Mouse (Mus musculus) gastrocnemius, adult 2 months (tissue): ENCODE data around the gene Gm36176. TPM values are rescaled to one million over a fixed set of nuclear protein-coding genes. Genes with fewer than 3 reads are reported as not detected.
"Not testable (repeated sequence)": the region's sequence is repeated elsewhere in the genome, so short reads cannot be mapped to it uniquely, and the experiment has no call there.

ENCODE experiments used
- DNase-seq: peaks from one replicate; pipeline ENCODE4 v3.0.0; 2022
- H3K27ac ChIP-seq: fragments of 200-600 bp; 2 replicates; pipeline ENCODE4 v1.8.1; 2022; ENCODE audit warnings: mild to moderate bottlenecking
- H3K4me3 ChIP-seq: fragments of 200-600 bp; 2 replicates; pipeline ENCODE4 v1.8.1; 2022; ENCODE audit warnings: mild to moderate bottlenecking, moderate library complexity
- CTCF ChIP-seq: fragments of 200-600 bp; IDR thresholded peaks from 2 replicates; pipeline ENCODE4 v1.8.1; 2022; ENCODE audit warnings: antibody characterized with exemption, mild to moderate bottlenecking, moderate library complexity
- intact Hi-C: fragments of 180-260 bp; cut with DNase I; formaldehyde crosslinking; loops from one replicate; pipeline ENCODE4 v1.15.1; 2025
- long read RNA-seq, 2 experiments: library from polyadenylated mRNA; stranded (forward); transcript quantifications; one replicate each; pipeline ENCODE4 v2.0.0; 2021
- total RNA-seq, 2 experiments: library from RNA; stranded (reverse); gene quantifications; 2 replicates each; pipeline ENCODE4 v1.2.3; 2021

The Gm36176 gene
- total RNA-seq, result not detected
- long read RNA-seq, experiment 1, result 0 reads
- long read RNA-seq, experiment 2, result 0 reads

GRCm38 (mm10) chr10:77846503-77846902 is at the start of gene Gm36176:
TSS of gene Gm36176 (plus strand) at chr10:77846803.
- intact Hi-C loops, result no loop called here
- TF ChIP-seq CTCF, result no peak
- Histone ChIP-seq H3K4me3 (no peak within 1 kb of the TSS), H3K27ac (no peak within 1 kb of the TSS)
- DNase-seq, result no peak

- TF ChIP-seq CTCF, result no peak
- no peak overlapping the region for H3K27ac ChIP-seq
- H3K4me3 ChIP-seq, result no peak overlapping the region
- DNase-seq, result no peak
- intact Hi-C loops, result no loop called here
Measured at GRCm38 (mm10) chr10:77797677-77798076, 48.9 kb upstream of the Gm36176 start.

- DNase-seq, H3K27ac ChIP-seq, H3K4me3 ChIP-seq, intact Hi-C loops: not testable (repeated sequence)
Measured at GRCm38 (mm10) chr10:77798164-77798920, 48.3 kb upstream of the Gm36176 start.

- TF ChIP-seq CTCF, result no peak
- intact Hi-C loops, result no loop called here
- DNase-seq, result no peak
- Histone ChIP-seq H3K4me3 (no peak within 1 kb of the TSS), H3K27ac (no peak within 1 kb of the TSS)
Measured at GRCm38 (mm10) chr10:77798921-77799508, 47.6 kb upstream of the Gm36176 start, which contains the start of gene Gm19668. TSS of gene Gm19668 (minus strand) at chr10:77799133.

- intact Hi-C loops, result no loop called here
- H3K4me3 ChIP-seq, result no peak overlapping the region
- no peak overlapping the region for H3K27ac ChIP-seq
- DNase-seq, result no peak
- no peak for TF ChIP-seq CTCF
Measured at GRCm38 (mm10) chr10:77804095-77804494, 42.5 kb upstream of the Gm36176 start.

- no peak for TF ChIP-seq CTCF
- DNase-seq, result no peak
- intact Hi-C loops, result no loop called here
- Histone ChIP-seq H3K27ac (no peak within 1 kb of the TSS), H3K4me3 (no peak within 1 kb of the TSS)
Measured at GRCm38 (mm10) chr10:77811743-77812142, 34.9 kb upstream of the Gm36176 start, which contains the start of gene Gm9507. TSS of gene Gm9507 (minus strand) at chr10:77811843.

- Histone ChIP-seq H3K27ac (no peak within 1 kb of the TSS), H3K4me3 (no peak within 1 kb of the TSS)
- TF ChIP-seq CTCF, result no peak
- intact Hi-C loops, result no loop called here
- no peak for DNase-seq
Measured at GRCm38 (mm10) chr10:77814382-77814781, 32.2 kb upstream of the Gm36176 start, which contains the start of gene Gm2696. TSS of gene Gm2696 (plus strand) at chr10:77814682.

GRCm38 (mm10) chr10:77815514-77815913 is 31.1 kb upstream of the Gm36176 start:
- TF ChIP-seq CTCF, result peak; percentile 55
- Histone ChIP-seq H3K27ac (no peak overlapping the region), H3K4me3 (no peak overlapping the region)
- no peak for DNase-seq
- intact Hi-C loops, result no loop called here

GRCm38 (mm10) chr10:77818523-77818922 is 28.1 kb upstream of the Gm36176 start:
- no peak overlapping the region for H3K27ac ChIP-seq
- no peak for DNase-seq
- no peak for TF ChIP-seq CTCF
- no peak overlapping the region for H3K4me3 ChIP-seq
- intact Hi-C loops, result no loop called here

GRCm38 (mm10) chr10:77819203-77819602 is 27.4 kb upstream of the Gm36176 start:
- no peak overlapping the region for H3K4me3 ChIP-seq
- no peak overlapping the region for H3K27ac ChIP-seq
- DNase-seq, result no peak
- intact Hi-C loops, result no loop called here
- no peak for TF ChIP-seq CTCF

GRCm38 (mm10) chr10:77826951-77827350 is 19.7 kb upstream of the Gm36176 start, which contains the start of gene Krtap10-4:
TSS of gene Krtap10-4 (minus strand) at chr10:77827095.
- intact Hi-C loops, result no loop called here
- TF ChIP-seq CTCF, result no peak

GRCm38 (mm10) chr10:77835647-77836046 is 11.0 kb upstream of the Gm36176 start, which contains the start of gene Krtap10-10:
TSS of gene Krtap10-10 (plus strand) at chr10:77835947.
- TF ChIP-seq CTCF, result no peak
- Histone ChIP-seq H3K4me3 (no peak within 1 kb of the TSS), H3K27ac (no peak within 1 kb of the TSS)
- no peak for DNase-seq
- intact Hi-C loops, result no loop called here

More at GRCm38 (mm10) chr10:77826951-77827350, 19.7 kb upstream of the Gm36176 start, which contains the start of gene Krtap10-4:
- Histone ChIP-seq H3K4me3 (no peak within 1 kb of the TSS), H3K27ac (no peak within 1 kb of the TSS)
- no peak for DNase-seq

- no peak overlapping the region for H3K27ac ChIP-seq
- TF ChIP-seq CTCF, result no peak
- intact Hi-C loops, result no loop called here
Measured at GRCm38 (mm10) chr10:77839006-77839405, 7.6 kb upstream of the Gm36176 start.

More at GRCm38 (mm10) chr10:77839006-77839405, 7.6 kb upstream of the Gm36176 start:
- no peak overlapping the region for H3K4me3 ChIP-seq
- DNase-seq, result no peak
